Mouse (Mus musculus) mesoderm, embryonic 11.5 days (tissue): ENCODE results near the gene Unc5cl.
A peak's percentile ranks its signal among the peaks of the same experiment; 100 is the strongest.
"Not testable (repeated sequence)": the region's sequence is repeated elsewhere in the genome, so short reads cannot be mapped to it uniquely, and the experiment has no call there.

Experiments used
- DNase-seq: peaks from one replicate; pipeline ENCODE4 v3.0.0-alpha.2; 2012; ENCODE audit warnings: low read depth, low spot score

Gene Unc5cl

GRCm38 (mm10) chr17:48467395-48468231 is 12.9 kb downstream of the Unc5cl start:
- DNase-seq = peak; percentile 84

- not testable (repeated sequence) for DNase-seq
Measured at GRCm38 (mm10) chr17:48474282-48474681, 19.6 kb downstream of the Unc5cl start.

GRCm38 (mm10) chr17:48475444-48475843 is 20.7 kb downstream of the Unc5cl start:
- DNase-seq = no peak

GRCm38 (mm10) chr17:48479952-48480351 is 25.3 kb downstream of the Unc5cl start:
- no peak for DNase-seq

GRCm38 (mm10) chr17:48483764-48484163 is 29.1 kb downstream of the Unc5cl start:
- DNase-seq = no peak

GRCm38 (mm10) chr17:48484191-48484590 is 29.5 kb downstream of the Unc5cl start:
- DNase-seq = no peak

GRCm38 (mm10) chr17:48489466-48489865 is 34.8 kb downstream of the Unc5cl start:
- DNase-seq = no peak

- no peak for DNase-seq
Measured at GRCm38 (mm10) chr17:48492621-48493020, 37.9 kb downstream of the Unc5cl start.

GRCm38 (mm10) chr17:48493582-48493981 is 38.9 kb downstream of the Unc5cl start:
- no peak for DNase-seq

- DNase-seq = no peak
Measured at GRCm38 (mm10) chr17:48493986-48494385, 39.3 kb downstream of the Unc5cl start.

GRCm38 (mm10) chr17:48497986-48498385 is 43.3 kb downstream of the Unc5cl start:
- DNase-seq = no peak

- DNase-seq = no peak
Measured at GRCm38 (mm10) chr17:48500846-48501445, 46.2 kb downstream of the Unc5cl start.

- no peak for DNase-seq
Measured at GRCm38 (mm10) chr17:48505006-48505405, 50.3 kb downstream of the Unc5cl start.

- no peak for DNase-seq
Measured at GRCm38 (mm10) chr17:48506986-48507385, 52.3 kb downstream of the Unc5cl start.

GRCm38 (mm10) chr17:48509596-48509995 is 54.9 kb downstream of the Unc5cl start:
- DNase-seq = no peak

- DNase-seq = peak; percentile 57
Measured at GRCm38 (mm10) chr17:48512614-48513281, 58.0 kb downstream of the Unc5cl start.

- DNase-seq = peak; percentile 16
Measured at GRCm38 (mm10) chr17:48514613-48515012, 59.9 kb downstream of the Unc5cl start.

- DNase-seq = no peak
Measured at GRCm38 (mm10) chr17:48519046-48519445, 64.3 kb downstream of the Unc5cl start.

- DNase-seq = no peak
Measured at GRCm38 (mm10) chr17:48520352-48520751, 65.7 kb downstream of the Unc5cl start.

GRCm38 (mm10) chr17:48523056-48523455 is 68.4 kb downstream of the Unc5cl start:
- no peak for DNase-seq

GRCm38 (mm10) chr17:48533844-48534705 is 79.4 kb downstream of the Unc5cl start:
- DNase-seq = no peak

- DNase-seq = peak; percentile 38
Measured at GRCm38 (mm10) chr17:48538328-48538727, 83.6 kb downstream of the Unc5cl start.
